In the genomic region with DNA sequence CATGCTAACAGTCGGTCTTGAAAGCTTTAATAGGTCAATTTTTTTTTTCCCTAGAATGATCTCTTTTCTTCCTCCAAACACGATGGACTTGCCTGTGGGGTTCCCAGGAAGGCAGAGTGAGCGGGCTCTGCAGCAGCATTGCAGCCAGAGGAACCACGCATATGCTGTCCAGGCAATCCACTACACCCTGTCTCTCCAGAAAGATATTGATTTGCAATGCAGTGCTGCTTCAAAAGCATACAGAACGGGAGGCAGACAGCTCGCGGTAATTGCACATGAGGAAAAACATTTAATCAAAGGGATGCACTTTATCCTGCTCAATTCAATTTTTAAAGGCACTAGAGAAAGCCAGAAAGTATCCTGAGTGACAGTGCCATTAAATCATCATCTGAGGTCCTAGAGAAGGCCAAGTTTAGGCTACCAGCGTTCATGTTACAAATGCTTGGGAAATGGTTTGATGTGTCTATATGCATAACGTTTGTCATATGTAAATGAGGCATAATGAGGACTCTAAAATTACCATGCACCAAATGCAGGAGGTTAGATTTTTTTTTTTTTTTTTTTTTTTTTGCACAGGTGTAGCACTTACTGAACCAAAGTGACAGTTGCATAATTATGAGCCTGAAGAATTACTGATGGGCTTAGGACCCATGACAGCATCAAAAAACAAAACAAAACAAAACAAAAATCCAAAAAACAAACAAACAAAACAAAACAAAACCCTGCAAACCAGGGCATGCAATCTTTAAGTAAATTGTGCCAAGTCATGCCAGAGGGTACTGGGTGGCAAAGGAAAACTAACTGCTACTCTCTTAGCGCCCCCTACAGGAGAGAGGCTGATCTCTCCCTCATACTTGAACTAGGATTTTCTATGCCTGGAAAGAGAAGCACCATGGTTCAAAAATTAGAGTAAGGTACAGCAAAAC, we compare ENCODE assay signal across 8 mouse cellular contexts.
DNase-seq lines count a peak whose midpoint lies in the region; ATAC-seq and TF ChIP-seq lines count a peak whose summit lies in the region.

No protein-coding gene starts in this region.

- H3K4me1 ChIP-seq in spleen, adult 2 months (ENCODE audit: control insufficient read depth, insufficient read depth, insufficient read length), result no peaks in the 10 kb centered on the region
- H3K4me1 ChIP-seq in forebrain, embryonic 14.5 days (ENCODE audit: control insufficient read depth, insufficient read depth, low read length), result peaks cover 11% of the 10 kb centered on the region
- H3K4me1 ChIP-seq in hindbrain, embryonic 11.5 days (replicated peaks; ENCODE audit: control insufficient read depth, insufficient read depth, low read length), result no peaks in the 10 kb centered on the region; the same call in 1 of the 2 replicates

- peak; percentile 5 to 20 for DNase-seq in spleen, adult 2 months (ENCODE audit: low read depth in 1 of 2, low spot score in 2 of 2)
- no peak for DNase-seq in spleen, adult 12 weeks (ENCODE audit: low spot score)
- peak; percentile 33 for DNase-seq in c-Kit-positive CD71-positive TER-119-negative erythroid progenitor cells, embryonic 14.5 days (ENCODE audit: low read depth)
- peak; percentile 91 for DNase-seq in forebrain, embryonic 14.5 days (ENCODE audit: low spot score)
- DNase-seq in hindbrain, embryonic 11.5 days (ENCODE audit: low spot score), result peak; percentile 82
- peak; percentile 69 to 91 for DNase-seq in layer of hippocampus, postnatal 14 days (ENCODE audit: low spot score in 2 of 2)
- peak; percentile 72 for DNase-seq in right cerebral cortex, postnatal 4 days

- H3K36me3 ChIP-seq in spleen, adult 2 months (ENCODE audit: control insufficient read depth, insufficient read depth, low read length), result no peaks in the 10 kb centered on the region
- H3K36me3 ChIP-seq in forebrain, embryonic 14.5 days (ENCODE audit: control insufficient read depth, insufficient read depth, low read length), result no peaks in the 10 kb centered on the region
- no peaks in the 10 kb centered on the region for H3K36me3 ChIP-seq in hindbrain, embryonic 11.5 days (ENCODE audit: control insufficient read depth, insufficient read depth, low read length)

- ATAC-seq in forebrain, embryonic 14.5 days, result peak; percentile 79
- peak; percentile 72 for ATAC-seq in hindbrain, embryonic 11.5 days (ENCODE audit: low FRiP score)
- peak; percentile 99 for ATAC-seq in megakaryocyte-erythroid progenitor cell, adult 5-6 weeks (replicated peaks; ENCODE audit: low FRiP score, low TSS enrichment, poor library complexity, severe bottlenecking)

- peak overlapping the region; percentile 6; the same call in 1 of the 2 replicates for H3K9ac ChIP-seq in forebrain, embryonic 14.5 days (ENCODE audit: low read length)
- no peak overlapping the region for H3K9ac ChIP-seq in hindbrain, embryonic 11.5 days (ENCODE audit: low read depth, low read length)

- H3K27ac ChIP-seq in spleen, adult 2 months (ENCODE audit: insufficient read depth, low read length), result no peak overlapping the region
- peak overlapping the region; percentile 62 for H3K27ac ChIP-seq in forebrain, embryonic 14.5 days (ENCODE audit: low read depth, low read length)
- peak overlapping the region; percentile 51; the same call in 1 of the 2 replicates for H3K27ac ChIP-seq in hindbrain, embryonic 11.5 days (ENCODE audit: low read depth, low read length)

- peak; percentile 19; the same call in 1 of the 2 replicates for TF ChIP-seq CTCF in spleen, adult 2 months (IDR thresholded peaks at IDR 0.05; ENCODE audit: extremely low read depth, insufficient read depth, insufficient read length, insufficient replicate concordance)

- no peaks in the 10 kb centered on the region for H3K9me3 ChIP-seq in forebrain, embryonic 14.5 days (replicated peaks; ENCODE audit: control insufficient read depth, low read length)
- no peaks in the 10 kb centered on the region for H3K9me3 ChIP-seq in hindbrain, embryonic 11.5 days (ENCODE audit: control insufficient read depth, low read length)

- no peaks in the 10 kb centered on the region for H3K27me3 ChIP-seq in spleen, adult 2 months (ENCODE audit: control insufficient read depth, insufficient read depth, low read length)
- no peaks in the 10 kb centered on the region for H3K27me3 ChIP-seq in forebrain, embryonic 14.5 days (replicated peaks; ENCODE audit: control insufficient read depth, insufficient read depth, low read length)
- H3K27me3 ChIP-seq in hindbrain, embryonic 11.5 days (ENCODE audit: control insufficient read depth, insufficient read depth, low read length), result no peaks in the 10 kb centered on the region

- no peak overlapping the region for H3K4me3 ChIP-seq in spleen, adult 2 months (ENCODE audit: extremely low read depth, insufficient read depth, insufficient read length)
- peak overlapping the region; percentile 1 for H3K4me3 ChIP-seq in forebrain, embryonic 14.5 days (ENCODE audit: low read depth, low read length)
- H3K4me3 ChIP-seq in hindbrain, embryonic 11.5 days (ENCODE audit: low read depth, low read length), result no peak overlapping the region

- TF ChIP-seq POLR2A in spleen, adult 2 months (IDR thresholded peaks at IDR 0.05; ENCODE audit: low read depth, low read length), result no peak

- 73% methylated on average over 10 of the region's 10 CpGs for WGBS in spleen, adult 2 months
- 30% methylated on average over 10 of the region's 10 CpGs for WGBS in forebrain, embryonic 14.5 days
- 32% methylated on average over 10 of the region's 10 CpGs for WGBS in hindbrain, embryonic 11.5 days

- H3K4me2 ChIP-seq in forebrain, embryonic 14.5 days (ENCODE audit: low read length), result peak overlapping the region; percentile 35
- H3K4me2 ChIP-seq in hindbrain, embryonic 11.5 days (replicated peaks; ENCODE audit: low read depth, low read length), result no peak overlapping the region; the same call in 1 of the 2 replicates
